Mouse (Mus musculus): ENCODE results near the gene Dner. TPM values are rescaled to one million over a fixed set of nuclear protein-coding genes. Genes with fewer than 3 reads are reported as not detected.

Dner gene
- polyA plus RNA-seq, 1 experiment: not detected

DNA sequence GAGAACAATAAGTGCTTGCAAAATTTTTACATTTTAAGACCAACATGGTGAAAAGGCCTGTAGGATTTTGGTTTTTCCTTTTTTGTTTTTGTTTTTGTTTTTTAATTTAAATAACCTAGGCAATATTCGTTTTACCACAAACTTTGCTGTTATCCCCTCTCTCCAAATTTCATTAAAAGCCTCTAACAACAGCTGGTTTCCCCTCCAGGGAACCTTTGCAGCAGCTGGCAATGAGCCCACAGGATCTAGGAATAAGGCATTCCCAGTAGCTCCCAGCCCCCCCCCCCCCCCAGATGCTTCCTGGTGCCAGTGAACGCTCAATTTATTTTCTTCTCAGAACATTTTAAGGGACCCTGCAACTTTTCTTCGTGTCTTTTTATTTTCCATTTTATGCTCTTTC lies 370.7 kb downstream of the Dner start:
- no peaks in the 10 kb centered on the region for H3K27me3 ChIP-seq (ENCODE audit: control insufficient read depth)
- H3K4me3 ChIP-seq (replicated peaks): no peak overlapping the region
- H3K36me3 ChIP-seq (ENCODE audit: control insufficient read depth): no peaks in the 10 kb centered on the region
- no peaks in the 10 kb centered on the region for H3K4me1 ChIP-seq (ENCODE audit: control insufficient read depth)
- TF ChIP-seq TAL1 (IDR thresholded peaks at IDR 0.05; ENCODE audit: low read length) (no peak), GATA1 (IDR thresholded peaks at IDR 0.05; ENCODE audit: low read length) (no peak)
- H3K9me3 ChIP-seq (ENCODE audit: control insufficient read depth, low read length): peaks cover 4% of the 10 kb centered on the region; the same call in 1 of the 2 replicates

GRCm38 (mm10) chr1:84321327-84321726 lies 374.7 kb downstream of the Dner start:
- no peaks in the 10 kb centered on the region for H3K27me3 ChIP-seq (ENCODE audit: control insufficient read depth)
- H3K9me3 ChIP-seq (ENCODE audit: control insufficient read depth, low read length): no peaks in the 10 kb centered on the region; the same call in 1 of the 2 replicates
- no peaks in the 10 kb centered on the region for H3K4me1 ChIP-seq (ENCODE audit: control insufficient read depth)
- no peaks in the 10 kb centered on the region for H3K36me3 ChIP-seq (ENCODE audit: control insufficient read depth)
- no peak for TF ChIP-seq TAL1 (IDR thresholded peaks at IDR 0.05; ENCODE audit: low read length)
- TF ChIP-seq GATA1 (IDR thresholded peaks at IDR 0.05; ENCODE audit: low read length): no peak
- no peak overlapping the region for H3K4me3 ChIP-seq (replicated peaks)

Other genes with a start within 250 kb of the Dner start
- gene Fbxo36, start 143.6 kb upstream of the Dner start, polyA plus RNA-seq (2012): 0.04 and 0.09 TPM in 2 replicates
- 0.30 and 0.84 TPM in 2 replicates for gene Trip12, start 144.3 kb upstream of the Dner start, polyA plus RNA-seq (2012)
- gene Slc16a14, start 238.9 kb upstream of the Dner start, polyA plus RNA-seq (2012): not detected in 2 replicates

Data from erythroblast, embryonic 14.5 days (primary cell).